Mouse (Mus musculus): ENCODE results near the gene Fkbp11.

DNA sequence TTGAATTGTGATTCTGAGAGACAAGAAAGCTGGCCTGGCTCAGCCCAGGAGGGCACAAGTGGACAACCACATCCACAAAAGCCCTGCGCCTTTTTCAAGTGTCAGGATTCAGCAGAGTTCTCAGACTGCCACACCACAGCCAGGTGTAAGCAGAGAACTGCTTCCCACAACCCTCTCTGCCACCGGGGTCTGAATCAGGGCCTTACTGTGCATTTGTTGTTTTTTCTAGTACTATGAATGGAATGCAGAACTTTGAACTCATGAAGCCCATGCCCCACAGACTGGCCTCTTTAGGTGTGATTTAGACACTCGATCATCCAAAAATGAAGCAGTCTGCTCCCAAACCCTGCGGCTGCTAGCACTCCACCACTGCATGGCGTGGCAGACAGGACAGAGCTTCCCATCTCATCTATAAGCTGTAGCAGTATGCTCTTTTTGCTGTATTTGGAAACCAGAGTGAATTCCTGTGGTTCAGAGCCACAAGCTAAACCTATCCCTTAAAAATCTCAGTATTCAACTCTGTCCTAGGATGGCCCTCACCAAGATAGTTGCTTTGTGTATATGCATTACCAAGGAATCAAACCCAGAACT is 6.1 kb upstream of the Fkbp11 start:
- TF ChIP-seq CTCF (IDR thresholded peaks at IDR 0.05; ENCODE audit: low read depth, low read length) (no peak), POLR2A (IDR thresholded peaks at IDR 0.05; ENCODE audit: borderline replicate concordance, low read depth, low read length) (no peak)

Measured in bone marrow macrophage, adult 2 months (primary cell).